Mouse (Mus musculus) liver, embryonic 14.5 days (tissue): Measurements from ENCODE around the gene Gm17655.

ENCODE experiments used
- CTCF ChIP-seq: IDR thresholded peaks from 2 replicates; pipeline ENCODE4 v1.5.1; 2016; ENCODE audit warnings: antibody characterized with exemption, low read depth, control low read depth
- EP300 ChIP-seq: IDR thresholded peaks from 2 replicates; pipeline ENCODE4 v1.6.1; 2016; ENCODE audit warnings: antibody characterized with exemption, low read depth

GRCm38 (mm10) chr5:110099656-110100580, 27.6 kb upstream of the Gm17655 start, which contains the start of gene Plcxd1:
- TF ChIP-seq CTCF (no peak), EP300 (no peak)
